Mouse (Mus musculus): ENCODE results near the gene Wdr45b.
A peak's percentile ranks its signal among the peaks of the same experiment; 100 is the strongest.
"Not testable (repeated sequence)": the region's sequence is repeated elsewhere in the genome, so short reads cannot be mapped to it uniquely, and the experiment has no call there.

The Wdr45b gene

DNA sequence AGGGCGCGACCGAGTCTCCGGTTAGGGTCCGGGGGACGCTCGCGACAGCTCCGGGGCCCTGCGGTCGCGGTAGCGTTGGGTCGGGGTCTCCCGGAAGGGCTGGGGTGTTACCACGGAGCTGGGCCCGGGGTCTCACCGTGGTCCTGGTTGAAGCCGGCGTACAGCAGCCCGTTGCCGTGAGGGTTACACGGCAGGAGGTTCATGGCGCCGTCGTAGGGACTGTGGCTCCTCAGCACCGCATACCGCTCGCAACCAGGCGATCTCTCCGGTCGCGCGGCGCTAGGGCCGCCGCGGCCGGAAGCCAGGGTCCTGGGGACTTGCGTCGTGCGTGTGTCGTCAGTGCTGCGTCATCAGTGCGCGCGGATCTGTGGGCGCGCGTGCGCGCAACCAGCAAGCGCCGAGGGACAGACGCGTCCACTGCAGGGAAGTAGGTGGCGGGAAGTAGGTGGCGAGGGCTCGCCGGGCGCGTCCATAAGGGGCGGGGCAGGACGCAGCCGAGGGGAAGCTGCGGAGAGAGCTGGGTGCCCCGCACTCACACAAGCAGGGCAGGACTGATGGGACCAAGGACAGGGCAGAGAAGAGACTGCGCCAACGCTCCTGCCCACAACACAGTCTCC is at the start of gene Wdr45b:
Wdr45b (minus strand) TSS at position 355 of the 617 bp plus-strand sequence.
- DNase-seq (ENCODE audit: low spot score in 2 of 2) = peak; percentile 99

- DNase-seq (ENCODE audit: low spot score in 2 of 2) = no peak
Measured at GRCm38 (mm10) chr11:121392405-121392804, 38.2 kb upstream of the Wdr45b start.

DNA sequence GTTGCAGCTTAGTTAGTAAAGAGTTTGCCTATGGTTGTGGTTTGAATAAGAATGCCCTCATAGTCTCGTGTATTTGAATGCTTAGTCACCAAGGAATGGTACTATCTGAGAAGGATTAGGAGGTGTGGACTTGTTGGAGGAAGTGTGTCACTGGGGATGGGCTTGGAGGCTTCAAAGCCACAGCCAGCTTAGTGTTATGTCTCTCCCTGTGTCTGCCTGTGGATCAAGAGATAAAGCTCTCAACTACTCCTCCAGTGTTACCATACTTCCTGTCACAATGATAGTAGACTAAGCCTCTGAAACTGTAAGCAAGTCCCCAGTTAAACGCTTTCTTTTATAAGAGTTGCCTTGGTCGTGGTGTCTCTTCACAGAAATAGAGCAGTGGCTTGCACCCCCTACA is 36.5 kb upstream of the Wdr45b start:
- DNase-seq (ENCODE audit: low spot score in 2 of 2) = no peak

DNA sequence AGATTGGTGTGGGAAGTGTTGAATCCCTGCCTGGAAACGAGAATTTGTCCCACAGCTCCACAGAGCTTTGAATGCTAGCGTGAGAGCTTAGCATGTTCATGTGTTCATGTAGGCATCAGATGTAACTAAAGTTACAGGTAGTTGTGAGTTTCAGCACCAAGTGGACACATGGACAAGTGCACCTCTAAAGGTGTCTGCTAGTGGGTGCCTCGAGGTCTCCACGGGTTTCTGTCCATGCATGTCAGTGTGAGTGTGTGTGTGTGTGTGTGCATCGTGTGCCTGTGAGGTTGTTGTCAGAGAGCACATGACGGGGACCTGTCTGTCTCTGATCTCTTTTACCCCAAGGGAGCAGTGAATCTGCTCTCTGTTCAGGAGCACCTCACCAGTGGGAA is 34.3 kb upstream of the Wdr45b start:
- DNase-seq (ENCODE audit: low spot score in 2 of 2) = no peak

- DNase-seq (ENCODE audit: low spot score in 2 of 2) = peak; percentile 96 to 97
Measured at GRCm38 (mm10) chr11:121387750-121388553, 33.7 kb upstream of the Wdr45b start, which contains the start of gene Rab40b. Rab40b (minus strand) TSS chr11:121388251.

DNA sequence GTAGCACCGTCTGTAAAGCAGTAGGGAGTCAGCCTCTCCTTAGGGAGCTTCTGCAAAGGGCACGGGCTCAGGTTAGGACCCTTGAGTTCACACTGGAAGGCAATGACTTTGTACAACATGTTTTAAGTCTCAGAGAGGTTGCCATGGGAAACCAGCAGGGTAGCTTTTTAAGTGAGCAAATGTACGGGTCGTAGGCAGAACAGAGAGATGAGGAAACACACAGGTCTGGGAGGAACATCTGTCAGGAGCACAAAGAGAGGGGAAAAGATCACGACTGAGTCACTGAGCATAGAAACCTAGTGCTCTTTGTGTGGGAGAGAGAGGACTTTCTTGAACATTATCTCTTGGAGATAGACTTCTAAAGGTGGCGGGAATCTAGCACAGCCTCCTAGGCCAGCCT is 26.0 kb upstream of the Wdr45b start:
- no peak for DNase-seq (ENCODE audit: low spot score in 2 of 2)

- no peak for DNase-seq (ENCODE audit: low spot score in 2 of 2)
Measured at GRCm38 (mm10) chr11:121378644-121379043, 24.4 kb upstream of the Wdr45b start.

DNA sequence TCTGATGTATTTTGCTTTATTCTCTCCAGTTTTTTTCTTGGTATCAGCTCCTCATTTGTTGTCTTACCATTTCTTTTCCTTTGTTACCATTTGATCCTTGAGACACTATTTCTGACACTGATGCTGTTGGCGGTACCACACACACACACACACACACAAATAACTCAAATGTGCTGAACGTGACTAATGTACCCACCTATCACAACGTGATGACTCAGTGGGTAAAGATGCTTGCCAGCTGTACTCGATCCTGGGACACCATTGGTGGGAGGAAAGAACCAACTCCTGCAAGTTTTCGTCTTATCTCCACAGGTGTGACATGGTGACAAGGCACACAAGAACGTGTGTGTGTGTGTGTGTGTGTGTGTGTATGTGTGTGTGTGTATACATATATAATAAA is 19.1 kb upstream of the Wdr45b start:
- DNase-seq (ENCODE audit: low spot score in 2 of 2) = peak in 1 of 2 experiments; percentile 23

GRCm38 (mm10) chr11:121370337-121370994 is 16.2 kb upstream of the Wdr45b start:
- DNase-seq (ENCODE audit: low spot score in 2 of 2) = no peak

- peak; percentile 48 to 51 for DNase-seq (ENCODE audit: low spot score in 2 of 2)
Measured at GRCm38 (mm10) chr11:121369622-121370021, 15.4 kb upstream of the Wdr45b start.

GRCm38 (mm10) chr11:121368731-121369130 is 14.5 kb upstream of the Wdr45b start:
- no peak for DNase-seq (ENCODE audit: low spot score in 2 of 2)

- DNase-seq (ENCODE audit: low spot score in 2 of 2) = no peak
Measured at GRCm38 (mm10) chr11:121367170-121367707, 13.0 kb upstream of the Wdr45b start.

DNA sequence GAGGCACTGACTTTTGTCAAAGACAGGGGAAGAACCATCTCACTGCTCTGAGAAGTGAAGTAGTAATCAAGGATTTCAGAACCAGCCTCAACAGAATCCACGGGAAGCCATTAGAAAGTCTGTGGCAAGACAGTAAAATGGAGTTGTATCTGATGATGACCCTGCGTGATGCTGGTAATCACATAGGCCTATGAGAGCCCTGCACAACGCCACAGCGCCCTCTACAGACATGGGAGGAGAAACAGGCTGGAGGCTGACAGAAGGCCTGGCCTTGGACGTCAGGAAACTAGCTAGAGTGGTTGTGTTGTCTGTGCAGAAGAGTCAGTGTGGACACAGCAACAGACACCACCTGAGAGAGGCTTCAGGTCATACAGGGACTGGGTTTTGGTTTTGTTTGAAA is 8.0 kb upstream of the Wdr45b start:
- no peak for DNase-seq (ENCODE audit: low spot score in 2 of 2)

DNA sequence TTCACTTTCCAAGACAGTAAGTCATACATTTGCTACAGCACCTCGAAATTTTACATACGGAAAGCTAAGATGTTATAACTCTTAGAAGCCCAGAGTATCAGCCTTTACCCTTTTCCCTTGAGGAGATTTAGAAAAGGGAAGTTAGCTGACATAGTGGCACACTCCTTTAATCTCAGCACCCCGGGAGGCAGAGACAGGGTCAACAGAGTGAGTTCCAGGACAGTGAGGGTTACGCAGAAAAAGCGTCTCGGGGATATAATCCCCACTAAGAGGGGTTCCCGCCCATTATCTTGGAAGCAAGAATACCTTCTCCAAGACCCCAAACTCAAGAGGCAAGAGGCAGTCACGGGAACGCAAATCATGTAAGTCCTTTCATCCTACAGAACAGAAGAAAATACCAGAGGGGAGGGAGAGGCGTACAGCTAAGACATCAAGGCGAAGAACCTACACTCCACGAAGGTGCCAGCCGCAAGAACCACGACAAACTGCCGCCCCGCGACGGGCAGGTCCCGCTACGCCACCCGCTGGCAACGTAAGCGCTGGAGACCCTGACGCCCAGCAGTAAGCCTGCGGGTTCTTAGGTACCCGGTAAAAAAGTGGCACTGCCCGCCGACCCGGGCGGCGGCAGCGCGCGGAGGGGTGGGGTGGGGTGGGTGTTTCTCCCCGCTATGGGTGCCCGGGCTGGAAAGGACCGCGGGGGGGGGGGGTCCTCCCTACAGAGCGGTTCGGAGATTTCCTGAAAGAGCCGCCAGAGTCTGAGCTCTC is 737 bp downstream of the Wdr45b start:
- DNase-seq (ENCODE audit: low spot score in 2 of 2) = peak in 1 of 2 experiments; percentile 39

GRCm38 (mm10) chr11:121348727-121349126 is 5.5 kb downstream of the Wdr45b start:
- not testable (repeated sequence) for DNase-seq (ENCODE audit: low spot score in 2 of 2)

- no peak for DNase-seq (ENCODE audit: low spot score in 2 of 2)
Measured at GRCm38 (mm10) chr11:121348166-121348565, 6.1 kb downstream of the Wdr45b start.

- DNase-seq (ENCODE audit: low spot score in 2 of 2) = no peak
Measured at GRCm38 (mm10) chr11:121347036-121347435, 7.2 kb downstream of the Wdr45b start.

- DNase-seq (ENCODE audit: low spot score in 2 of 2) = not testable (repeated sequence)
Measured at GRCm38 (mm10) chr11:121342423-121342822, 11.8 kb downstream of the Wdr45b start.

- DNase-seq (ENCODE audit: low spot score in 2 of 2) = no peak
Measured at GRCm38 (mm10) chr11:121340287-121340686, 14.0 kb downstream of the Wdr45b start.

DNA sequence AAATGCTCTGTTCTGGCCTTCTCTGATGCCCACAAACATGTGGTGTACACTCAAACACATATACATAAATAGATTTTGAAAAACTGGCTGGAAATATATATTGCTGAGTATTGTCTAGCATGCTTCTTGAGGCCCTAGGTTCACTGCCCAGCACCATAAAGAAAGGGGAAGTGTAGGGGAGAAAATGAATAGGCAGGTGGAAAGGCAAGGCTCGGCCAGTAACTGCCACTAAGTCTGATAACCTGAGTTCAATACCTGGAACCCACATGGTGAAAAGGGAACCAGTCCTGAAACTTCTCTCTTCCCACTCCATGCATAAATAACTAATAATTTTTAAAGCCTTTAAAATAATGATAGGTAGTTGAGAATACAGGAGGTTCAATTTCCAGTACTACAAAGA is 14.6 kb downstream of the Wdr45b start:
- no peak for DNase-seq (ENCODE audit: low spot score in 2 of 2)

DNA sequence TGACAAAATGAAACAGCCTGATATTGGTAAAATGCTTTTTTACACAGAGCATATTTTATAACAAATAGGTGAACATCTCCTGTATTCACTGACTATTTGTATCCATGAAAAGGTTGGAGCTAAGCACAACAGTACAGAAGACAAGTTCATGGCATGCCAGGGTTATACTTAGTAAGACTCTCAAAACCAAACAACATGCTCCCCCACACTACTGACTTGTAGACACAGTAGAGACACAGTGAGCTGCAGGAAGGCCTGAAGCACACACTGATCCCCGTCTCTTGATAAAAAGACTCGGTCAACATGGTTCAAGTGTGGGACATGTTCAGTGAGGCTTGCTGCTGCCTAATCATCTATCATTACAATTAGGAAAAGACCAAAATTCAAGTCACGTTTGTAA is 22.6 kb downstream of the Wdr45b start:
- no peak for DNase-seq (ENCODE audit: low spot score in 2 of 2)

DNA sequence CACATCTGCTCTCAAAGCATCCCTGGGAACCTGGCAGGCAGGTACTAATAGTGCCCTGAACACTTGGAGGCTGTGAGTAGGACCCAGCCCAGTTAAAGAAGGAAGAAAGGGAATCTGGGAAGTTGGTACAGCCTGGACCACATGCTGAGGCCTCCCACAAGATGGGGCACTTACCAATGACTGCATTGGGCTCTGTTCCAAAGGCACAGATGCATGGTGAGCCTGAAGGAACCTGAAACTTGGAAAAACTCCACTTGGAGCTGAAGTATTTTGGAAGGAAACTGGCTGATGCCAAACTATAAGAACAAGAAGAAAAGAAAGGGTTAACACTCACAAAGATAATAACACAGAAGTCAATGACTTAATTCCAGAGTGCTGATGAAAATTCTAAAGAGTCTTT is 25.6 kb downstream of the Wdr45b start:
- DNase-seq (ENCODE audit: low spot score in 2 of 2) = no peak
